Mouse (Mus musculus) MEL (cell line): ENCODE data around the gene Traf1.

Source experiments
- POLR2A ChIP-seq, 2 experiments: IDR thresholded peaks; 2 replicates each; pipeline ENCODE4 v1.6.1; 2011 to 2012; ENCODE audit warnings: low read length in 2 of 2, mild to moderate bottlenecking in 2 of 2, control low read depth in 1 of 2, improper control_type of control experiment in 1 of 2, low read depth in 1 of 2, moderate library complexity in 1 of 2; ENCODE audit not compliant: control insufficient read depth in 1 of 2, insufficient read depth in 1 of 2, poor library complexity in 1 of 2
- TCF12 ChIP-seq: IDR thresholded peaks from 2 replicates; pipeline ENCODE4 v1.6.1; 2014; ENCODE audit warnings: low read depth, mild to moderate bottlenecking, inconsistent platforms, low read length, improper control_type of control experiment, moderate library complexity
- ZKSCAN1 ChIP-seq: IDR thresholded peaks from 2 replicates; pipeline ENCODE4 v1.6.1; 2012; ENCODE audit warnings: low read depth, mild to moderate bottlenecking, inconsistent platforms, low read length, improper control_type of control experiment, moderate library complexity

DNA sequence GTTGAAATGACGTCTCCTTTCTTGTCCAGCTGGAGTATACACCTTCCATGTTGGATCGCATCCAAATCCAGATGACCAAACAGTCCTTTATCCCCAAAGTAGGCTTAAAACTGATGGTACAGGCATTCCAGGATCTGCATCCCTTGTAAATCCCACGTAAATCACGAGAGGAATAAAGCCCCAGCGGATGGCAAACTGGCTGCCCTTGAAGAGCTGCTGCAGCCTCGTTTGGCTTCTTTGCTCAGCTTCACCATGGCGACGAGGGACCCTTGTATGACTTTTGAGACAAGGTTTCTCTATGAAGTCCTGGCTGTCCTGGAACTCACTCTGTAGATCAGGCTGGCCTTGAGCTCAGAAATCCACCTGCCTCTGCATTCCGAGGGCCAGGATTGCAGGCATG lies 3.1 kb upstream of the Traf1 start:
- TF ChIP-seq POLR2A (IDR thresholded peaks at IDR 0.05; ENCODE audit: control insufficient read depth in 1 of 2, insufficient read depth in 1 of 2, low read depth in 1 of 2, low read length in 2 of 2, poor library complexity in 1 of 2) (no peak), ZKSCAN1 (no peak), TCF12 (no peak)
